Mouse (Mus musculus): ENCODE data around the gene Prkcb.
A peak's percentile ranks its signal among the peaks of the same experiment; 100 is the strongest.
"Not testable (repeated sequence)": the region's sequence is repeated elsewhere in the genome, so short reads cannot be mapped to it uniquely, and the experiment has no call there.

The Prkcb gene

DNA sequence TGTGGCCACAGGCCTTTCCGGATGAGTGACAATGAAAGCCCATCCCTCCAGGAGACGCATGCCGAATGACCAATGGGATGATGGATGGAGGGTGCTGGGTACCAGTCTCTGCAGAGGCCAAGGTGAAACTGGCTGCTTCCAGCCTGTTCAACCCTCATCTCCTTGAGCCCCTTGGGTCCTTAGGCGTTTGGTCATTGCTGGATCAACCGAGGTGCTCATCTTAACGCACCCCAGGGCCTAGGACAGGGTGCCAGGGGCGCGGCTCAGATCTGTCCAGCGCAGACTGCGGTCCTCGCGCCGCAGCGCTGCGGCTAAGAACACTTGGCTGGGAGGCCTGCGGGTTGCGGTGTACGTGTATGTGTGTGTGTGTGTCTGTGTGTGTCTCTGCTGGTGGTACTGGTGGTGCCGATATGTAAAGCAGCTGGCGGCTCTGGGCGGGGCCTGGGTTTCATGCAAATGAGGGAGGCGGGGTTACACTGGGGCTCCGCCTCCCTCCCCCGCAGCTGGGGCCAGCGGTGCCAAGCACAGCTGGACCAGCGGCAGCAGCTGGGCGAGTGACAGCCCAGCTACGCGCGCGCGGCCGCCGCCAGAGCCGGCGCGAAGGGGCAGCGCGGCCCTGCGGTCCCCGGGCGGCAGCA, at the start of gene Prkcb:
Prkcb (plus strand) TSS at position 147 of the 638 bp plus-strand sequence.
- peak; percentile 35 for DNase-seq (ENCODE audit: low spot score)

DNA sequence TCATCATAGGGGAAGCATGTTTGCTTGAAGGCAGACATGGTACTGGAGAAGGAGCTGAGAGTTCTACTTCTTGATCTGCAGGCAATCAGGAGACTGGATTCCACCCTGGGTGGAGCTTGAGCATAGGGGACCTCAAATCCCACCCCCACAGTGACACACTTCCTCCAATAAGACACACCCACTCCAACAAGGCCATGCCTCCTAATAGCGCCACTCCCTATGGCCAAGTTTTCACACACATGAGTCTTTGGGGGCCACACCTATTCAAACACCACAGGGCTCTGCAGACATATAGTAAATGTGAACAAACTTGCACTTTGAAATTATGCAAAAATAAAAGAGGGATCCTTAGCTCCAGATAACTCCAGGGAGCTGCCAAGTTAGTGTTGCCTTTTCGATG, 49.6 kb upstream of the Prkcb start:
- DNase-seq (ENCODE audit: low spot score) = no peak

- DNase-seq (ENCODE audit: low spot score) = no peak
These were observed 48.0 kb upstream of the Prkcb start for GRCm38 (mm10) chr7:122240413-122241119.

DNA sequence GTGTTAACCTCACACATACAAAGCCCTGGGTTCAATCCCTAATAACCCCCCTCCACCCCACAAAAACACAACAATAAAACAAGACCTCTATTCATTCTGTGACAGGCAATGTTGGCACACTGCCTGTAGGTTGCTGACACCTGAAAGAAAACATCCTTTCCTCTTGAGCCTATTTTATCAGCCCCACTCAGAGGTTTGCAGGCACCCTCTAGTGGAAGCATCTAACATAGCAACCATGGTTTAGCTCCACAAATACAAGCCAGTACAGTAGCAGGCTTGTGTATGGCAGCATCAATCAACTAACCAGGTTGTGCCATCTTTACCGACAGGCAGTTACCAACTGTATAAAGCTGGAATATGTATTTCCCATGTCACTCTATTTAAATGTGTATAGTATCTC, 46.3 kb upstream of the Prkcb start:
- DNase-seq (ENCODE audit: low spot score) = peak; percentile 29

DNA sequence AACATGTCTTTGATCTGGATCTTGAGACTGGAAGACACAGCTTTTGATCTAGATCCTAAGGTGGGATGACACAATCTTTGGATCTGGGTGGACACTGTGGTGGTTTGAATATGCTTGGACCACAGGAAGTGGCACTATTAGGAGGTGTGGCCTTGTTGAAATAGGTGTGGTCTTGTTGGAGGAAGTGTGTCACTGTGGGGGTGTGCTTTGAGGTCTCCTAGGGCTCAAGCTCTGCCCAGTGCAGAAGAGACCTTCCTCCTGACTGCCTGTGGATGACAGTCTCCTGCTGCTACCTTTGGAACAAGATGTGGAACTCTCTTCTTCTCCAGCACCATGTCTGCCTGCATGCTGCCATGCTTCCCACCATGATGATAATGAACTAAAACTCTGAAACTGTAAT, 45.8 kb upstream of the Prkcb start:
- DNase-seq (ENCODE audit: low spot score) = not testable (repeated sequence)

DNA sequence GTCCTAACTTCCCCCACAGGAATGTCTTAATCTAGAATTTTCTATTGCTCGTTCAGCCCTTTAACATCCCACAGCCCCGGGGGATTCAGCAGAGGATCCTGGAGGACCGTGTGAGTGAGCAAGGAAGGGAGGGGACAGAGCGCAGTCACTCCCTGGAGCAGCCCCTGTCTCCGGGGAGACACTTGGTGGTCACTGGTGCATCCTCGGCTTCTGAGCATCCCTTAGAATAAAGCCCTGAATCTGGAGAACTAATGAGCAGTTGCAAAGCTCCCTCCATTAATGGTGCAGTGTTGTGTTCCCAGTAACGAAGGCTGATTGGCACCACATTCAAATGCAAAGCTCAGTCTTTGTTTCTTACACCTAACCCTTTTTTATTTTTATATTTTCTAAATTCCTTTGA, 44.4 kb upstream of the Prkcb start:
- no peak for DNase-seq (ENCODE audit: low spot score)

DNA sequence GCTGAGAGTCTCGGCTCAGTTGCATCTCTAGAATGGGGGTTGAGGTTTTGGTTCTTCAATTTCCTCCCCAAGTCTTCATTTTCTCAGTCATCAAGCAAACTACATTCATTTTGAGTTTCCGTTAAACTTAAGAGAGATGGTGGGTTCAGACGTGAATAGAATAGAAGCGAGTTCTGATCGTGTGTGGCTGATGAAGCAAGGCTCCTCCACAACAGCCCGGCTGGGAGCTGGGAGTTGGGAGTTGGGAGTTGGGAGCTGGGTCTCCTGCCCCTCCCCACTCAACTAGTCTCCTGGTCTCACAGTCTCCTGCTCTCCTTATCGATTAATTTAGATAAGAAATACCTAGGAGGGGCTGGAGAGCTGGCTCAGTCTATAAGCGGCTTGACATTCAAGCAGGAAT, 44.0 kb upstream of the Prkcb start:
- DNase-seq (ENCODE audit: low spot score) = no peak

DNA sequence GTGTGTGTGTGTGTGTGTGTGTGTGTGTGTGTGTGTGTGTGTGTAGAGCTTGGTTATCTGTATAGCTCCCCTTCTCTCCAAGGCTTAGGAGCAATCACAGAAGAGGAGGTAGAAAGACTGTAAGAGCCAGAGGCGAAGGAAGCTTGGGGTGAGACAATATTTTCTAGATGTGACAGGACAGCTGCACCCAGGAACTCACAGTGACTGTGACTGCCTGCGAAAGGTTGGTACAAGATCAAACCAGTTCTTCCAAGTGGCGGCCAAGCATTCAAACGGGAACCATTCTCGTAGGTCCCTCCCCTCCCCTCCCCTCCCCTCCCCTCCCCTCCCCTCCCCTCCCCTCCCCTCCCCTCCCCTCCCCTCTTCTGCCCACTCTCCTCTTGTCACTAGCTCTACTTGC, 42.6 kb upstream of the Prkcb start:
- no peak for DNase-seq (ENCODE audit: low spot score)

DNA sequence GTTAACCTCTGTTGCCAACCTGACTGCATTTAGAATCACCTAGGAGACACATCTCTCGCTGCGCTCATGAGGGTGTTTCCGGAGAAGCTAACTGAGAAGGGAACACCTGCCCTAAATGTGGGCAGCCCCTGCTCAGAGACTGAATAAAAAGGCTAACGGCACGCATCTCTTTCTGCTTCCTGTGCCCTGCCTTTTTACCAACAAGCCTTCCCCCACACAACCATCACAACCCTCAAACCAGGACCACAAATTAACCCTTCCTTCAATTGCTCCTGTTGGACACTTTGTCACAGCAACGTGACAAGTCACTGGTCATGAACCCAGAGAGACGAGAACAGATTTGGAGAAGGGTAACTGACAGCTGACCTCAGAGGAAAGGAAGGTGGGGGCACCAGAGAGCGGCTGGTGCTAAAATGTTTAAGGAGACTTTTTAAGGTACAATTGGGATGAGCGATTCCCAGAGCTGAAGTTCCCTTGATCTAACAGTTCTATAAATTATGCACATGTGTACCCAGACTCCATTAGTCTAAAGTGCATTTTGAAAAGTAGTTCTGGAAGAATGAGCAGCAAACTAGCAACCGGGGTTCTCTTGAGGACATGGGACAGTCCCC, 41.2 kb upstream of the Prkcb start:
- no peak for DNase-seq (ENCODE audit: low spot score)

DNA sequence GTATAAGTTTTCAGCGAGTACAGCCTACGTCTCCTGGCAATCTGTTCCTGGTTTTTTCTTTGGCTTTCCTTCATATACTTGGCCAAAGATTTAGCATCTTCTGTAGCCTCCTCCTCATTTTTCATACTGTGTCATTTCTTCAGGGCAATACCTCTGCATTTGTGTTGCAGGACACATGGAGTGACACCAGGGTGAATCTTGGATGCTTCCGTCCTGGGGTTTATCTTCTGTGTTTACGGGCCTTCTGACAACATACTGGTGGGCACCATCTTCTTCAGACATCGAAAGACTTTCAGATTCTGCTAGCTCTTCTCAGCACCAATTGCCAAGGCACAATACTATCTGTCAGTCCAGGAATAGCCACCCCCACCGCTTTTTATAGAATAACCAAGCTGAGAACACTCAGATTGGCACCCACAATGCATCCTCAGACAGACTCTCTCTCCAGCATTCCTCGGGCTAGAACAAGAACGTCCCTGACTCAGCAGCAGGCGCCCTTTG, 39.2 kb upstream of the Prkcb start:
- DNase-seq (ENCODE audit: low spot score) = no peak

- DNase-seq (ENCODE audit: low spot score) = peak; percentile 49
These were observed 37.1 kb upstream of the Prkcb start for GRCm38 (mm10) chr7:122251197-122252011.

DNA sequence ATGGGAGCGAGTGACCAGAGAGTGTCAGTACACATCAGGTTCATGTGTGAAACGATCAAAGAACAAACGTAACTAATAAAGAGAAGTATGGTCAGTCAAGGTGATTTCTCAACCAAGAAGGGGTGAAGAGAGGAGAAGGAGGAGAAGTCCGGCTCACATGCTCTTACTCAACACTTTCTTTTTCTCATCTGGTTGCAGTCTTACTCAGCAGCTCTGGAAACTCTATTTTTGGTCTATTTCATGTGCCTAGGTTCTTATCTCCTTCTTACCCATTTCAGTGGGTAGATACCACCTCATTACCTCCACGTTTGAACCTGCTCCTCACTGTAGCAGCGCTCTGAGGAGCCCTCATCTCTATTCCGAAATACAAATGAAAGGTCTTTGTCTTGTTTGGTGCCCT, 31.8 kb upstream of the Prkcb start:
- no peak for DNase-seq (ENCODE audit: low spot score)

DNA sequence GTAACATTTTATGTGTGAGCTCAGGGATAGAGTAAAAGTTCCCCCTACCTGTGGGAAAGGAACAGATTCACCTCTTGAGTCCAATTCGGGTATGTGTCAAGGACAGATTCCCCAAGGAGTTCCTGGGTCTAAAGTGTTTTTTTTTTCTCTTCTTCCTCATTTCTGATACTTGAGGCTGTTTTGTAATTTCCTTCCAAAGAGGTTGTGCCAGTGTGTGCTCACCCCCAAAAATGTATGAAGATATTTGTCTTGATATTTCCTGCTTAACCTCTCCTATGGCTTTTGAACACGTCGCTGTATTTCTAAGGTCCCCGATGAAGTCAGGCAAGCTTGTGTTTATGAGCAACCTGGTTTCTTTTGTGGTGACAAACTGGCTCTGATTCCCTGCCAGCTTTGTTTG, 30.0 kb upstream of the Prkcb start:
- no peak for DNase-seq (ENCODE audit: low spot score)

DNA sequence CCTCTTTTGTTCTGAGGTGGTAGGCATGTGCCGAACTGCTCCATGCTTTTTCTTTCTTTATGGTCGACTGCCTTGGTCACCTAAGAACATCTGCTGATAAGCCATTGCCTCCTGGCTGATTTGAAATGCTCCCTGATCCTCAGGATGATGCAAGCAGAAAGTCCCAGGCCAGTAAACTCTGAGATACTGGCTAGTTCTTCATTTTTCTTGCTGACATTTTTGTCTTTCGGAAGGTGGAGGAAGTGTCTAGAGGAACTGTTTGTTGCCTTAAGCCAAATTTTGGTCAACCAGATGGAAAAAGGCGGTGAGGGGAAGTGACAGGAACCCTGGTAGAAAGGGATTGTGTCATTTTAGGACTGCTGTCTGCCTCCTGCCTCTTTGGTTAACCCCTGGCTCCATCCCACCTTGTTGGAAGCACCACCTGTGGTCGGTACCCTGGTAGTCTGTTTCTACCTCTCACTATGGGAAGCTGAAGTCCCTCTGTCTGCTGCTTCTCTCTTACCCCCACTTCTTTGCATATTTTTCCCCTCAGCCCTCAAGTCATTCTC, 28.4 kb upstream of the Prkcb start:
- DNase-seq (ENCODE audit: low spot score) = no peak

DNA sequence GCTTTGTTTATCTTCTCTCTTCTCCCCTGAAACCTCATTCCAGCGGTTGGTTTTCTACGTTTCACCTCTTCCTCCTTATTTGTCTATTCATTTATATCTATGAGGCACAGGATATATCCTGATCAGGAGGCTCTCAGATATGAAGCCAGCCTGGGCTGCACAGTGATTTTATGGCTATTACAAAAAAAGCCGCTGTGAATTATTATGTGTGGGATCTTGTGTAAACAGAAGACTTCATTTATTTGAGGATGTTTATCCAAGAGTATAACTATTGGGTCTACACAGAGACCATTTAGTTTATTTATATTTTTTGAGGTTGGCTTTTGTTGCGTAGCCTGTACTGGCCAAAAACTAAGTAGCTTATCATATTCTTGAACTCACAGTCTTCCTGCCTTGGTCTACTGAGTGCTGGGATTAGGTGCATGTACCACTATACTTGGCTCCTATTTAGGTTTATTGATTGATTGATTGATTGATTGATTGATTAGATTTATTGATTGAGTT, 19.5 kb upstream of the Prkcb start:
- no peak for DNase-seq (ENCODE audit: low spot score)

DNA sequence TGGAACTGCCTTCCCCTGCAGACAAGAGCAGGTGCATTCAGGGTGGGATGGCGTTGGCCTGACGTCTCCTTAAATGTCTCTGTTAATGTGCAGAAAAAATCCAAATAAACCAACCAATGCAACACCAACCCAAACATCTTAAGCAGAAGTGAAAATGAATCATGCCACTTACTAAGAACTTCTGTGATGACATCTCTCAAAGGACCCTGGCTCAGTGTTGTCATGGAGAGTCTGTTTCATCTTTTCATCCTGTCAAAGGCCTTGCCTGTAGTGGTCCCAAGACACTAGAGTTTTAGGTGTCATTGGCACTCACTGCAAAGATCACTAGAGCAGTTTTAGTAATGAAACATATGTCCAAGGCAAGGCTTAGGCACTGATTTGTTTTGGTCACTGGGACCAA, 16.2 kb upstream of the Prkcb start:
- DNase-seq (ENCODE audit: low spot score) = no peak

- DNase-seq (ENCODE audit: low spot score) = no peak
These were observed 9.0 kb upstream of the Prkcb start for GRCm38 (mm10) chr7:122279580-122279979.

- no peak for DNase-seq (ENCODE audit: low spot score)
These were observed 8.2 kb upstream of the Prkcb start for GRCm38 (mm10) chr7:122280334-122280733.

GRCm38 (mm10) chr7:122282584-122282983, 6.0 kb upstream of the Prkcb start:
- no peak for DNase-seq (ENCODE audit: low spot score)

DNA sequence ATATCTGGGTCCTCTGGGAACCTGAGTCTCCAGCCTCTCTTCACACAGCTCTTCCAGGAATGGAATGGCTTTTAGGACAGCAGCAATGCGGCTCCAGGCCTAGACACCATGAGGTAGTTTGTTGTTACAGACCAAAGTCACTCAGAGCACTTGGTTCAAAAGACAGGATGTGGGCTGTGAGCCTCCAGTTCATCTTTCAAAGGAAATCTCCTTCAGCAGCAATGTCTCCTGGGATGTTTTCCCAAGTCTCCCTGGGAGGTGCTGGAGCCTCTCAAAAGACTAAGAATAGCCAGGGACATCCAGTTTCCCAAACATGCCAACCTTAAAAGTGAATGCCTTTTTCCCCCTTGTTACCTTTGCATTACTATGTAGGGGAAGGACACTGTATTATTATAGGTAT, 1.3 kb upstream of the Prkcb start:
- no peak for DNase-seq (ENCODE audit: low spot score)

- no peak for DNase-seq (ENCODE audit: low spot score)
These were observed 926 bp downstream of the Prkcb start for GRCm38 (mm10) chr7:122289243-122290111.
